ENCODE assay signal across 8 mouse cellular contexts in genomic region chr9:43150075-43150474, GRCm38 (mm10). TPM values are rescaled to one million over a fixed set of nuclear protein-coding genes. Genes with fewer than 3 reads are reported as not detected.
DNase-seq lines count a peak whose midpoint lies in the region; ATAC-seq and TF ChIP-seq lines count a peak whose summit lies in the region.
"Had no signal": no experiment of that assay in that cellular context is flagged by ENCODE, and none has a peak within 500 bp of the region (broad histone marks: within the 10 kb centered on the region; RNA-seq: fewer than 3 reads in every experiment).

No protein-coding gene starts in this region.

- no peak for TF ChIP-seq CTCF in lung, embryonic 14.5 days (IDR thresholded peaks at IDR 0.05; ENCODE audit: low read depth)
- no peak for TF ChIP-seq CTCF in intestine, postnatal 0 days (IDR thresholded peaks at IDR 0.05; ENCODE audit: low read depth)

- no peak overlapping the region for H3K27ac ChIP-seq in lung, embryonic 14.5 days (ENCODE audit: low read depth)
- no peak overlapping the region for H3K27ac ChIP-seq in heart, embryonic 10.5 days
- H3K27ac ChIP-seq in intestine, postnatal 0 days (ENCODE audit: low read depth, low read length), result no peak overlapping the region
- H3K27ac ChIP-seq: limb, embryonic 13.5 days had no signal

- DNase-seq in lung, embryonic 14.5 days, result peak; percentile 73
- DNase-seq in lung, postnatal 25 days (ENCODE audit: low spot score), result no peak
- no peak for DNase-seq in heart, embryonic 10.5 days (ENCODE audit: low spot score)
- DNase-seq in right cerebral cortex, postnatal 14 days, result peak; percentile 53
- DNase-seq in gastrocnemius, adult 8-10 months (ENCODE audit: low spot score in 2 of 2), result no peak

- peaks cover 5% of the 10 kb centered on the region; the same call in 1 of the 2 replicates for H3K4me1 ChIP-seq in lung, embryonic 14.5 days (ENCODE audit: insufficient read depth)
- H3K4me1 ChIP-seq in heart, embryonic 10.5 days, result peaks cover 13% of the 10 kb centered on the region
- no peaks in the 10 kb centered on the region for H3K4me1 ChIP-seq in intestine, postnatal 0 days (replicated peaks; ENCODE audit: control insufficient read depth, insufficient read depth, low read length)

- no peaks in the 10 kb centered on the region for H3K27me3 ChIP-seq in lung, embryonic 14.5 days (ENCODE audit: insufficient read depth, low read length)
- peaks cover 10% of the 10 kb centered on the region for H3K27me3 ChIP-seq in heart, embryonic 10.5 days (ENCODE audit: insufficient read depth, poor library complexity, severe bottlenecking)
- no peaks in the 10 kb centered on the region for H3K27me3 ChIP-seq in intestine, postnatal 0 days (replicated peaks; ENCODE audit: control insufficient read depth, insufficient read depth, low read length)

- no peaks in the 10 kb centered on the region for H3K36me3 ChIP-seq in lung, embryonic 14.5 days (ENCODE audit: insufficient read depth)
- H3K36me3 ChIP-seq in heart, embryonic 10.5 days, result no peaks in the 10 kb centered on the region
- no peaks in the 10 kb centered on the region for H3K36me3 ChIP-seq in intestine, postnatal 0 days (ENCODE audit: control insufficient read depth, insufficient read depth)
- H3K36me3 ChIP-seq: limb, embryonic 13.5 days had no signal

- 10% methylated on average over 10 of the region's 10 CpGs for WGBS in lung, embryonic 14.5 days
- WGBS in heart, embryonic 10.5 days, result 20% methylated on average over 10 of the region's 10 CpGs
- WGBS in intestine, postnatal 0 days, result 14% methylated on average over 10 of the region's 10 CpGs

- H3K9me3 ChIP-seq in lung, embryonic 14.5 days (ENCODE audit: low read depth, low read length), result no peaks in the 10 kb centered on the region
- H3K9me3 ChIP-seq in heart, embryonic 10.5 days, result no peaks in the 10 kb centered on the region
- no peaks in the 10 kb centered on the region for H3K9me3 ChIP-seq in intestine, postnatal 0 days (ENCODE audit: control insufficient read depth)
- H3K9me3 ChIP-seq: limb, embryonic 13.5 days had no signal

- no peak for ATAC-seq in lung, embryonic 14.5 days (ENCODE audit: insufficient read depth)
- ATAC-seq in intestine, postnatal 0 days, result peak; percentile 89
- no peak for ATAC-seq in CD4-positive, CD25-positive, alpha-beta regulatory T cell, adult 4 months

- H3K9ac ChIP-seq in lung, embryonic 14.5 days, result no peak overlapping the region; the same call in 1 of the 2 replicates
- H3K9ac ChIP-seq in intestine, postnatal 0 days (ENCODE audit: low read depth, low read length), result no peak overlapping the region
- H3K9ac ChIP-seq: limb, embryonic 13.5 days had no signal

- H3K4me3 ChIP-seq in lung, embryonic 14.5 days (ENCODE audit: low read depth, low read length), result no peak overlapping the region
- H3K4me3 ChIP-seq in heart, embryonic 10.5 days, result peak overlapping the region; percentile 9; the same call in 1 of the 2 replicates
- no peak overlapping the region for H3K4me3 ChIP-seq in intestine, postnatal 0 days (ENCODE audit: low read depth, low read length)
- H3K4me3 ChIP-seq: limb, embryonic 13.5 days had no signal

- H3K4me2 ChIP-seq in lung, embryonic 14.5 days, result peak overlapping the region; percentile 34
- H3K4me2 ChIP-seq in intestine, postnatal 0 days (replicated peaks; ENCODE audit: low read depth), result peak overlapping the region; percentile 38; the same call in 1 of the 2 replicates
- H3K4me2 ChIP-seq: limb, embryonic 13.5 days had no signal

RNA-seq across cellular contexts. Expression of gene Tmem136, which starts 33.7 kb away (rescaled TPM):
- polyA plus RNA-seq in lung, embryonic 14.5 days (2014; fragmentation: Nextera tagmentation; extraction: Ambion mirVana), result 5.3 and 5.9 TPM in 2 replicates
- polyA plus RNA-seq in heart, embryonic 10.5 days (2016; fragmentation: Nextera tagmentation; extraction: Ambion mirVana), result 11.2 and 15.7 TPM in 2 replicates
- polyA plus RNA-seq in intestine, postnatal 0 days (2015; fragmentation: Nextera tagmentation; extraction: Ambion mirVana), result 1.4 and 1.6 TPM in 2 replicates
- total RNA-seq in gastrocnemius, adult 8-10 months (2022), result 1 to 10 TPM; 1.4 to 2.9 (median 2.5) TPM
- 1 to 10 TPM; 3.1 to 4.6 TPM for polyA plus RNA-seq in CD4-positive, CD25-positive, alpha-beta regulatory T cell, adult 4 months (2017; shearing (Covaris generic))

RNA-seq across cellular contexts. Expression of gene Arhgef12, which starts 43.0 kb away (rescaled TPM):
- 19.1 and 24.7 TPM in 2 replicates for polyA plus RNA-seq in lung, embryonic 14.5 days (2014; fragmentation: Nextera tagmentation; extraction: Ambion mirVana)
- 10.2 and 11.3 TPM in 2 replicates for polyA plus RNA-seq in heart, embryonic 10.5 days (2016; fragmentation: Nextera tagmentation; extraction: Ambion mirVana)
- polyA plus RNA-seq in intestine, postnatal 0 days (2015; fragmentation: Nextera tagmentation; extraction: Ambion mirVana), result 3.9 and 4.9 TPM in 2 replicates
- 10 to 100 TPM; 41.1 to 64.5 (median 52.8) TPM for total RNA-seq in gastrocnemius, adult 8-10 months (2022)
- polyA plus RNA-seq in CD4-positive, CD25-positive, alpha-beta regulatory T cell, adult 4 months (2017; shearing (Covaris generic)), result 10 to 100 TPM; 17.8 to 28.2 TPM

Comparison
In these comparisons a context has a peak if more than half of its experiments do, and no peak if none do; other contexts are left out.
1. DNase-seq: peak in lung, embryonic 14.5 days (single experiment) and right cerebral cortex, postnatal 14 days (single experiment); none in lung, postnatal 25 days (single experiment), heart, embryonic 10.5 days (single experiment) and gastrocnemius, adult 8-10 months (0 of 2).